Mouse (Mus musculus) pancreas, adult 10 weeks (tissue): ENCODE data around the gene Exoc4. TPM values are rescaled to one million over a fixed set of nuclear protein-coding genes. Genes with fewer than 3 reads are reported as not detected.

Experiments used
- polyA plus RNA-seq: library from polyadenylated mRNA; stranded (reverse); fragments of 350-450 nt; fragmentation: Illumina TruSeq; extraction: RNeasy Lipid Tissue Mini Kit (QIAGEN cat#74804); gene quantifications from one replicate; pipeline ENCODE4 v1.2.3, GENCODE M21; 2015; ENCODE audit warnings: low read depth, low replicate concordance; ENCODE audit not compliant: insufficient read depth

Gene Exoc4
- 5.0 TPM for polyA plus RNA-seq

DNA sequence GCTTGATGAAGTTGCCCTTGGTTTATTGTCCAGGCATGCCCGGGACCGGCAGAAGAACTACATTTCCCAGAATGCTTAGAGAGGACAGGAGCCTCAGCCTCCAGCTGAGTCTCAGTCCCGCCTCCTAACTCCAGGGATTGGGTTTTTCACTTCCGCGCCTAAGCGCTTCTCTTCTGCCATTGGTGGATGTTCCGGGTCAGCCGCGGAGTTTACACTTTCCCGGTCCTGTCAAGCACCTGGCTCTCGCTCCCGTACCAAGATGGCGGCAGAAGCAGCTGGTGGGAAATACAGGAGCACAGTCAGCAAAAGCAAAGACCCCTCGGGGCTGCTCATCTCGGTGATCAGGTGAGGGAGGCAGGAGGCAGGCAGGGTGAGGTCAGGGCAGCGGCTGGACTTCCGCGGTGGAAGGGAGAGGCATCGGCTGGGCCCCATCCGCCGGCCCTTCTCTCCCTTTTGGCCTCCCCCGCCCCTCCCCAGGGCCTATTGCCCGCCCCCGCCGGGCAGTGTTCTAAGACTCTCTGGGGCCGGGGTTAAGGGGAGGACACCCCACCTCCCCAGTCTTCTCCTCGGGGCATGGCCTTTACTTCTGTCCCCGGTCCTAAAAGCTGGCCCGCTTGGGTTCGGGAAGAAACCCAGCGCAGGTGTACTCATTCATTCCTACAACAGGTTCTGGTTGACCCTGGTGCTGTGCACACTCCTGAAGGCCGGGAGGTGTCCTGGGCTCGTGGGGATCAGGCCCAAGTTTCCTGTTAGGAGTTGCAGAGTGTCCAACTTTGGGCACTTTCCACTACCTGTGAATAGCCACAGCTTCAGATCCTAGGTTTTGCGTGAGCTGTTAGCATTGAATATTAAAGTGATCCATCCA is at the start of gene Exoc4:
TSS of gene Exoc4 (plus strand) at position 192 of the 865 bp plus-strand sequence.

Other genes starting within 250 kb of the Exoc4 start
- gene Chchd3, start 188.8 kb upstream of the Exoc4 start, polyA plus RNA-seq = 22.2 TPM